ENCODE assay signal across 23 mouse cellular contexts in the genomic region with DNA sequence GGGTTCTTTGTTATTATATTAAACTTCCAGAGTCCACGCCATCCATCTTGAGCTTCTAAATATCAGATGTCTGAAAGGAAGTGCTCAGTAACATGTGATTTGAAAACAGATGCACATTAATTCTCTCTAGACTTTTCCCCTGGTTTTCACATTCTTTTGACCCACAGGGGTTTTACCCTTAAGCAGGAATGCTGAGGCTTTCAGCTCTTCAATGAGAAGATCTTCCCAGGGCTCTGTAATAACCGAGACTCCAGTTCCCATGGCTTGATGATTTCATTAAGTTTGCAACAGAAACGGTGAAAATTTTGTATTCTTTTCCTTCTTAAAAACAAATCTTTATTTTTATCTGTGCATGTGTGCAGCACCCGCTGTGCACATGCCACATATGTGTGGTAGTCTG.
DNase-seq lines count a peak whose midpoint lies in the region; ATAC-seq lines count a peak whose summit lies in the region.
"Had no signal": no experiment of that assay in that cellular context is flagged by ENCODE, and none has a peak within 500 bp of the region (broad histone marks: within the 10 kb centered on the region; RNA-seq: fewer than 3 reads in every experiment).

No protein-coding gene starts in this region.

- ATAC-seq in embryonic facial prominence, embryonic 14.5 days (ENCODE audit: low read depth) = no peak
- no peak for ATAC-seq in midbrain, embryonic 11.5 days (ENCODE audit: low FRiP score)
- no peak for ATAC-seq in midbrain, embryonic 13.5 days
- no peak for ATAC-seq in CD4-positive, CD25-positive, alpha-beta regulatory T cell, adult 4 months
- ATAC-seq: forebrain, embryonic 14.5 days; forebrain, embryonic 16.5 days had no signal

- H3K9me3 ChIP-seq in embryonic facial prominence, embryonic 14.5 days (ENCODE audit: control insufficient read depth, low read length) = no peaks in the 10 kb centered on the region
- H3K9me3 ChIP-seq in embryonic facial prominence, embryonic 10.5 days = no peaks in the 10 kb centered on the region
- no peaks in the 10 kb centered on the region for H3K9me3 ChIP-seq in midbrain, embryonic 11.5 days (ENCODE audit: control insufficient read depth, low read length)
- H3K9me3 ChIP-seq in midbrain, embryonic 13.5 days = no peaks in the 10 kb centered on the region
- H3K9me3 ChIP-seq: embryonic facial prominence, embryonic 12.5 days; embryonic facial prominence, embryonic 15.5 days; forebrain, embryonic 10.5 days; forebrain, embryonic 12.5 days had no signal

- no peaks in the 10 kb centered on the region for H3K36me3 ChIP-seq in embryonic facial prominence, embryonic 14.5 days (ENCODE audit: control insufficient read depth, insufficient read depth, low read length)
- H3K36me3 ChIP-seq in embryonic facial prominence, embryonic 10.5 days (replicated peaks) = no peaks in the 10 kb centered on the region
- no peaks in the 10 kb centered on the region for H3K36me3 ChIP-seq in midbrain, embryonic 11.5 days (ENCODE audit: control insufficient read depth, insufficient read depth, low read length)
- H3K36me3 ChIP-seq in midbrain, embryonic 13.5 days = no peaks in the 10 kb centered on the region
- H3K36me3 ChIP-seq: embryonic facial prominence, embryonic 12.5 days; embryonic facial prominence, embryonic 15.5 days; forebrain, embryonic 10.5 days; forebrain, embryonic 12.5 days had no signal

- H3K27me3 ChIP-seq in embryonic facial prominence, embryonic 14.5 days (replicated peaks; ENCODE audit: control insufficient read depth, insufficient read depth, low read length) = no peaks in the 10 kb centered on the region
- no peaks in the 10 kb centered on the region for H3K27me3 ChIP-seq in embryonic facial prominence, embryonic 10.5 days (replicated peaks; ENCODE audit: low read depth, poor library complexity, severe bottlenecking)
- H3K27me3 ChIP-seq in midbrain, embryonic 11.5 days (ENCODE audit: control insufficient read depth, insufficient read depth, low read length) = no peaks in the 10 kb centered on the region
- H3K27me3 ChIP-seq in midbrain, embryonic 13.5 days = no peaks in the 10 kb centered on the region
- H3K27me3 ChIP-seq: embryonic facial prominence, embryonic 12.5 days; embryonic facial prominence, embryonic 15.5 days; forebrain, embryonic 12.5 days had no signal

- H3K4me1 ChIP-seq in embryonic facial prominence, embryonic 14.5 days (ENCODE audit: control insufficient read depth, insufficient read depth, low read length) = no peaks in the 10 kb centered on the region
- H3K4me1 ChIP-seq in embryonic facial prominence, embryonic 10.5 days = no peaks in the 10 kb centered on the region
- H3K4me1 ChIP-seq in midbrain, embryonic 11.5 days (ENCODE audit: control insufficient read depth, insufficient read depth, low read length) = peaks cover 2% of the 10 kb centered on the region; the same call in 1 of the 2 replicates
- no peaks in the 10 kb centered on the region for H3K4me1 ChIP-seq in midbrain, embryonic 13.5 days (replicated peaks)
- H3K4me1 ChIP-seq: embryonic facial prominence, embryonic 15.5 days; forebrain, embryonic 10.5 days; forebrain, embryonic 12.5 days had no signal

- no peak overlapping the region for H3K27ac ChIP-seq in embryonic facial prominence, embryonic 14.5 days (replicated peaks; ENCODE audit: low read depth, low read length)
- no peak overlapping the region for H3K27ac ChIP-seq in embryonic facial prominence, embryonic 10.5 days (replicated peaks)
- no peak overlapping the region for H3K27ac ChIP-seq in midbrain, embryonic 11.5 days (ENCODE audit: low read depth, low read length)
- H3K27ac ChIP-seq in midbrain, embryonic 13.5 days = no peak overlapping the region
- H3K27ac ChIP-seq: embryonic facial prominence, embryonic 12.5 days; embryonic facial prominence, embryonic 15.5 days; forebrain, embryonic 10.5 days; forebrain, embryonic 12.5 days had no signal

- no peak overlapping the region for H3K9ac ChIP-seq in embryonic facial prominence, embryonic 14.5 days (ENCODE audit: low read depth, low read length)
- no peak overlapping the region for H3K9ac ChIP-seq in midbrain, embryonic 11.5 days (ENCODE audit: low read length)
- H3K9ac ChIP-seq in midbrain, embryonic 13.5 days (replicated peaks) = no peak overlapping the region
- H3K9ac ChIP-seq: embryonic facial prominence, embryonic 12.5 days; embryonic facial prominence, embryonic 15.5 days; forebrain, embryonic 12.5 days had no signal

- H3K4me3 ChIP-seq in embryonic facial prominence, embryonic 14.5 days (ENCODE audit: low read depth, low read length) = no peak overlapping the region
- no peak overlapping the region for H3K4me3 ChIP-seq in embryonic facial prominence, embryonic 10.5 days
- H3K4me3 ChIP-seq in midbrain, embryonic 11.5 days (ENCODE audit: low read depth, low read length) = no peak overlapping the region
- no peak overlapping the region for H3K4me3 ChIP-seq in midbrain, embryonic 13.5 days (replicated peaks)
- H3K4me3 ChIP-seq: embryonic facial prominence, embryonic 12.5 days; embryonic facial prominence, embryonic 15.5 days; erythroblast, embryonic 14.5 days; forebrain, embryonic 10.5 days; forebrain, embryonic 12.5 days had no signal

- 39% methylated on average over 4 of the region's 4 CpGs for WGBS in embryonic facial prominence, embryonic 14.5 days
- WGBS in embryonic facial prominence, embryonic 10.5 days = 74% methylated on average over 4 of the region's 4 CpGs
- WGBS in midbrain, embryonic 11.5 days = 67% methylated on average over 4 of the region's 4 CpGs
- 65% methylated on average over 4 of the region's 4 CpGs for WGBS in midbrain, embryonic 13.5 days

- DNase-seq in embryonic facial prominence, embryonic 14.5 days (ENCODE audit: low spot score) = peak; percentile 10
- no peak for DNase-seq in embryonic facial prominence, embryonic 10.5 days (ENCODE audit: low spot score)
- DNase-seq in midbrain, embryonic 11.5 days (ENCODE audit: low spot score, missing footprints) = peak; percentile 71
- DNase-seq: adrenal gland, adult 2 months; adrenal gland, postnatal 10 days; adrenal gland, postnatal 25 days; B cell, adult 2 months; cerebellum, adult 11 months; cerebellum, adult 18-20 months; cerebellum, adult 8-10 months; cerebellum, adult 9-11 months; cerebellum, postnatal 14 days; cerebellum, postnatal 36 days; embryo, embryonic 11 days had no signal

- H3K4me2 ChIP-seq in embryonic facial prominence, embryonic 14.5 days (ENCODE audit: low read depth, low read length) = no peak overlapping the region
- no peak overlapping the region for H3K4me2 ChIP-seq in midbrain, embryonic 11.5 days
- no peak overlapping the region for H3K4me2 ChIP-seq in midbrain, embryonic 13.5 days (replicated peaks)
- H3K4me2 ChIP-seq: embryonic facial prominence, embryonic 12.5 days; embryonic facial prominence, embryonic 15.5 days; forebrain, embryonic 12.5 days had no signal
